Mouse (Mus musculus): Measurements from ENCODE around the gene Tmppe. TPM values are rescaled to one million over a fixed set of nuclear protein-coding genes. Genes with fewer than 3 reads are reported as not detected.

The Tmppe gene
- polyA plus RNA-seq, 1 experiment from 2014 or later = 5.3 TPM

GRCm38 (mm10) chr9:114443351-114443750, 42.4 kb downstream of the Tmppe start:
- DNase-seq (ENCODE audit: low spot score) = no peak
- Histone ChIP-seq H3K36me3 (ENCODE audit: control insufficient read depth, insufficient read depth, low read length) (no peaks in the 10 kb centered on the region), H3K9me3 (ENCODE audit: control insufficient read depth, low read length) (no peaks in the 10 kb centered on the region), H3K4me2 (no peak overlapping the region), H3K9ac (ENCODE audit: low read depth, low read length) (no peak overlapping the region), H3K4me3 (ENCODE audit: low read depth, low read length) (no peak overlapping the region), H3K27ac (ENCODE audit: low read depth, low read length) (no peak overlapping the region), H3K27me3 (replicated peaks; ENCODE audit: control insufficient read depth, insufficient read depth, low read length) (no peaks in the 10 kb centered on the region), H3K4me1 (replicated peaks; ENCODE audit: control insufficient read depth, insufficient read depth, low read length) (no peaks in the 10 kb centered on the region)
- 86% methylated on average over 8 of the region's 8 CpGs for WGBS
- ATAC-seq (replicated peaks; ENCODE audit: low FRiP score) = no peak

GRCm38 (mm10) chr9:114446887-114447286, 46.0 kb downstream of the Tmppe start:
- Histone ChIP-seq H3K9me3 (ENCODE audit: control insufficient read depth, low read length) (no peaks in the 10 kb centered on the region), H3K4me1 (replicated peaks; ENCODE audit: control insufficient read depth, insufficient read depth, low read length) (peaks cover 2% of the 10 kb centered on the region; the same call in 1 of the 2 replicates), H3K9ac (ENCODE audit: low read depth, low read length) (no peak overlapping the region), H3K36me3 (ENCODE audit: control insufficient read depth, insufficient read depth, low read length) (no peaks in the 10 kb centered on the region), H3K27me3 (replicated peaks; ENCODE audit: control insufficient read depth, insufficient read depth, low read length) (no peaks in the 10 kb centered on the region), H3K27ac (ENCODE audit: low read depth, low read length) (no peak overlapping the region), H3K4me2 (no peak overlapping the region), H3K4me3 (ENCODE audit: low read depth, low read length) (no peak overlapping the region)
- DNase-seq (ENCODE audit: low spot score) (no peak), ATAC-seq (replicated peaks; ENCODE audit: low FRiP score) (no peak)
- 90% methylated on average over 8 of the region's 8 CpGs for WGBS

- no peak overlapping the region for H3K4me3 ChIP-seq (ENCODE audit: low read depth, low read length)
- H3K4me2 ChIP-seq = peak overlapping the region; percentile 23
- DNase-seq (ENCODE audit: low spot score) (no peak), ATAC-seq (replicated peaks; ENCODE audit: low FRiP score) (peak; percentile 75)
- peaks cover 2% of the 10 kb centered on the region; the same call in 1 of the 2 replicates for H3K4me1 ChIP-seq (replicated peaks; ENCODE audit: control insufficient read depth, insufficient read depth, low read length)
- no peak overlapping the region for H3K9ac ChIP-seq (ENCODE audit: low read depth, low read length)
- no peaks in the 10 kb centered on the region; the same call in 1 of the 2 replicates for H3K36me3 ChIP-seq (ENCODE audit: control insufficient read depth, insufficient read depth, low read length)
- 65% methylated on average over 5 of the region's 5 CpGs for WGBS
- H3K9me3 ChIP-seq (ENCODE audit: control insufficient read depth, low read length) = no peaks in the 10 kb centered on the region
- H3K27me3 ChIP-seq (replicated peaks; ENCODE audit: control insufficient read depth, insufficient read depth, low read length) = no peaks in the 10 kb centered on the region
- H3K27ac ChIP-seq (ENCODE audit: low read depth, low read length) = peak overlapping the region; percentile 45; the same call in 1 of the 2 replicates
Measured at GRCm38 (mm10) chr9:114448700-114449099, 47.8 kb downstream of the Tmppe start.

GRCm38 (mm10) chr9:114449120-114449754, 48.3 kb downstream of the Tmppe start:
- Histone ChIP-seq H3K27me3 (replicated peaks; ENCODE audit: control insufficient read depth, insufficient read depth, low read length) (no peaks in the 10 kb centered on the region), H3K9me3 (ENCODE audit: control insufficient read depth, low read length) (no peaks in the 10 kb centered on the region), H3K4me1 (replicated peaks; ENCODE audit: control insufficient read depth, insufficient read depth, low read length) (peaks cover 2% of the 10 kb centered on the region; the same call in 1 of the 2 replicates), H3K4me2 (peak overlapping the region; percentile 23), H3K36me3 (ENCODE audit: control insufficient read depth, insufficient read depth, low read length) (no peaks in the 10 kb centered on the region; the same call in 1 of the 2 replicates), H3K4me3 (ENCODE audit: low read depth, low read length) (no peak overlapping the region), H3K9ac (ENCODE audit: low read depth, low read length) (no peak overlapping the region), H3K27ac (ENCODE audit: low read depth, low read length) (peak overlapping the region; percentile 45; the same call in 1 of the 2 replicates)
- DNase-seq (ENCODE audit: low spot score) (no peak), ATAC-seq (replicated peaks; ENCODE audit: low FRiP score) (peak; percentile 84)
- WGBS = 64% methylated on average over 13 of the region's 13 CpGs

GRCm38 (mm10) chr9:114451615-114452014, 50.7 kb downstream of the Tmppe start:
- H3K4me2 ChIP-seq = no peak overlapping the region
- peaks cover 2% of the 10 kb centered on the region; the same call in 1 of the 2 replicates for H3K4me1 ChIP-seq (replicated peaks; ENCODE audit: control insufficient read depth, insufficient read depth, low read length)
- H3K27ac ChIP-seq (ENCODE audit: low read depth, low read length) = no peak overlapping the region
- H3K36me3 ChIP-seq (ENCODE audit: control insufficient read depth, insufficient read depth, low read length) = no peaks in the 10 kb centered on the region; the same call in 1 of the 2 replicates
- H3K9ac ChIP-seq (ENCODE audit: low read depth, low read length) = no peak overlapping the region
- ATAC-seq (replicated peaks; ENCODE audit: low FRiP score) (no peak), DNase-seq (ENCODE audit: low spot score) (no peak)
- no peaks in the 10 kb centered on the region for H3K27me3 ChIP-seq (replicated peaks; ENCODE audit: control insufficient read depth, insufficient read depth, low read length)
- no peaks in the 10 kb centered on the region for H3K9me3 ChIP-seq (ENCODE audit: control insufficient read depth, low read length)
- H3K4me3 ChIP-seq (ENCODE audit: low read depth, low read length) = no peak overlapping the region
- WGBS = 80% methylated on average over 7 of the region's 7 CpGs

GRCm38 (mm10) chr9:114452418-114452817, 51.5 kb downstream of the Tmppe start:
- ATAC-seq (replicated peaks; ENCODE audit: low FRiP score) (no peak), DNase-seq (ENCODE audit: low spot score) (no peak)
- H3K4me1 ChIP-seq (replicated peaks; ENCODE audit: control insufficient read depth, insufficient read depth, low read length) = peaks cover 2% of the 10 kb centered on the region; the same call in 1 of the 2 replicates
- no peak overlapping the region for H3K9ac ChIP-seq (ENCODE audit: low read depth, low read length)
- no peaks in the 10 kb centered on the region for H3K27me3 ChIP-seq (replicated peaks; ENCODE audit: control insufficient read depth, insufficient read depth, low read length)
- H3K27ac ChIP-seq (ENCODE audit: low read depth, low read length) = no peak overlapping the region
- no peak overlapping the region for H3K4me2 ChIP-seq
- H3K4me3 ChIP-seq (ENCODE audit: low read depth, low read length) = no peak overlapping the region
- H3K9me3 ChIP-seq (ENCODE audit: control insufficient read depth, low read length) = no peaks in the 10 kb centered on the region
- WGBS = 88% methylated on average over 6 of the region's 6 CpGs
- H3K36me3 ChIP-seq (ENCODE audit: control insufficient read depth, insufficient read depth, low read length) = no peaks in the 10 kb centered on the region; the same call in 1 of the 2 replicates

GRCm38 (mm10) chr9:114455420-114455819, 54.5 kb downstream of the Tmppe start:
- H3K27ac ChIP-seq (ENCODE audit: low read depth, low read length) = no peak overlapping the region
- 89% methylated on average over 2 of the region's 2 CpGs for WGBS
- no peaks in the 10 kb centered on the region for H3K9me3 ChIP-seq (ENCODE audit: control insufficient read depth, low read length)
- no peaks in the 10 kb centered on the region for H3K27me3 ChIP-seq (replicated peaks; ENCODE audit: control insufficient read depth, insufficient read depth, low read length)
- DNase-seq (ENCODE audit: low spot score) (no peak), ATAC-seq (replicated peaks; ENCODE audit: low FRiP score) (no peak)
- no peaks in the 10 kb centered on the region for H3K4me1 ChIP-seq (replicated peaks; ENCODE audit: control insufficient read depth, insufficient read depth, low read length)
- H3K36me3 ChIP-seq (ENCODE audit: control insufficient read depth, insufficient read depth, low read length) = no peaks in the 10 kb centered on the region; the same call in 1 of the 2 replicates
- H3K4me3 ChIP-seq (ENCODE audit: low read depth, low read length) = no peak overlapping the region
- no peak overlapping the region for H3K4me2 ChIP-seq
- H3K9ac ChIP-seq (ENCODE audit: low read depth, low read length) = no peak overlapping the region

All from liver, embryonic 11.5 days (tissue).